Mouse (Mus musculus) brain, embryonic 18.5 days (tissue): ENCODE data around the gene Klhl3.

Source experiments
- DNase-seq: peaks from one replicate; pipeline ENCODE4 v3.0.0-alpha.2; 2012; ENCODE audit warnings: low read depth, low spot score

Klhl3 gene

DNA sequence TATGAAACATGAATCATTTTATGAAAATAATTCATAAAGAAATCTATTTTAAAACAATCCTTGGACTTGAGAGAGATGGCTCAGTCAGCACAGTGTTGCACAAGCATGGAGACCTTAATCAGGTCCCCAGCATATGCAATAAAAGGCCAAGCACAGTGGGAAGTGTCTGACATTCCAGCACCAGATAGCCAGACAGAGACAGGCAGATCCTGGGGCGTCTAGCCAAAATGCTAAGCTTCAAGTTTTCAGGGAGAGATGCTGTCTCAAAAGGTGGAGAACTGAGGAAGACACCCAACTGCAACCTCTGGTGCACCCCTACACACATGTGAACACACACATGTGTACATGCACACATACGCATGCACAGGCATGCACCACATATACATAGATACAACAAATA is 153.1 kb downstream of the Klhl3 start:
- DNase-seq = no peak

DNA sequence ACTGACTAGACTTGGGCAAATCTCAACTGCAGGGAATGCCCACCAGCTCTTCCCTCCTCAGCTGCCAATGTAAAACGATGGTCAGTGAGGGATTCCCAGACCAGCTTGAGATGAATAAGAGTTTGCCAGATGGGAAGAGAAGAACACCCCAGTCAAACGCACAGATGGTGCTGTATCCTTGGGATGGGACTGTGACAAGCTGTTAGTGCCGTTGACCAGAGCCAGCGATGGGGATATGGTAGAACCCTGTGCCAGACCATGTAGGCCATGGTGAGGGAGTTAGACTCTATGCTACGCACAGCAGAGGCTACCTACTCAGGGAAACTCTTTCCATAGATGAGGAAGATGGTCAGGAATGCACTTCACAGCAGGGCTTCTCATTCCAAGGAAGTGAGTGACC is 153.6 kb downstream of the Klhl3 start:
- DNase-seq = no peak
